Mouse (Mus musculus): ENCODE data around the gene Ncoa4. TPM values are rescaled to one million over a fixed set of nuclear protein-coding genes. Genes with fewer than 3 reads are reported as not detected.
A peak's percentile ranks its signal among the peaks of the same experiment; 100 is the strongest.
"Not testable (repeated sequence)": the region's sequence is repeated elsewhere in the genome, so short reads cannot be mapped to it uniquely, and the experiment has no call there.

The Ncoa4 gene
- polyA plus RNA-seq (2015; fragmentation: Nextera tagmentation; extraction: Ambion mirVana) = 97.2 and 99.1 TPM in 2 replicates

GRCm38 (mm10) chr14:32159690-32160246 is at the start of gene Ncoa4:
Gene Ncoa4, plus strand, starts transcription at chr14:32159865.
- 0 out of 2 replicates have a peak, but pooled peaks cover 5% of the 10 kb centered on the region for H3K4me1 ChIP-seq (replicated peaks; ENCODE audit: insufficient read depth, low read length)
- H3K27me3 ChIP-seq (ENCODE audit: insufficient read depth, low read length) = no peaks in the 10 kb centered on the region
- H3K9me3 ChIP-seq (replicated peaks; ENCODE audit: low read length) = no peaks in the 10 kb centered on the region
- peak within 1 kb of the TSS; percentile 85 for H3K9ac ChIP-seq (ENCODE audit: low read depth, low read length)
- peak within 1 kb of the TSS; percentile 95 for H3K27ac ChIP-seq
- peak within 1 kb of the TSS; percentile 90 for H3K4me2 ChIP-seq (ENCODE audit: low read length)
- peak within 1 kb of the TSS; percentile 90 for H3K4me3 ChIP-seq (replicated peaks; ENCODE audit: low read depth, low read length)
- peak; percentile 99 for DNase-seq (ENCODE audit: low spot score)
- no peak for TF ChIP-seq CTCF (IDR thresholded peaks at IDR 0.05; ENCODE audit: low read depth)
- peak; percentile 98 for ATAC-seq (replicated peaks; ENCODE audit: low FRiP score, low read depth)
- no peaks in the 10 kb centered on the region for H3K36me3 ChIP-seq (ENCODE audit: insufficient read depth, low read length)
- under 1% methylated on average over 40 of the region's 40 CpGs for WGBS

GRCm38 (mm10) chr14:32112124-32112523 is 47.5 kb upstream of the Ncoa4 start:
- not testable (repeated sequence) for H3K27me3 ChIP-seq (ENCODE audit: insufficient read depth, low read length); H3K4me2 ChIP-seq (ENCODE audit: low read length); H3K9ac ChIP-seq (ENCODE audit: low read depth, low read length); H3K4me1 ChIP-seq (replicated peaks; ENCODE audit: insufficient read depth, low read length); ATAC-seq (replicated peaks; ENCODE audit: low FRiP score, low read depth); H3K9me3 ChIP-seq (replicated peaks; ENCODE audit: low read length); H3K36me3 ChIP-seq (ENCODE audit: insufficient read depth, low read length); DNase-seq (ENCODE audit: low spot score); H3K27ac ChIP-seq; H3K4me3 ChIP-seq (replicated peaks; ENCODE audit: low read depth, low read length)
- WGBS = 90% methylated on average over 10 of the region's 10 CpGs

- ATAC-seq (replicated peaks; ENCODE audit: low FRiP score, low read depth) (no peak), DNase-seq (ENCODE audit: low spot score) (peak; percentile 64)
- no peak overlapping the region for H3K4me3 ChIP-seq (replicated peaks; ENCODE audit: low read depth, low read length)
- 32% methylated on average over 11 of the region's 11 CpGs for WGBS
- H3K4me1 ChIP-seq (replicated peaks; ENCODE audit: insufficient read depth, low read length) = no peaks in the 10 kb centered on the region
- no peak for TF ChIP-seq CTCF (IDR thresholded peaks at IDR 0.05; ENCODE audit: low read depth)
- no peak overlapping the region for H3K9ac ChIP-seq (ENCODE audit: low read depth, low read length)
- no peaks in the 10 kb centered on the region for H3K27me3 ChIP-seq (ENCODE audit: insufficient read depth, low read length)
- no peaks in the 10 kb centered on the region for H3K9me3 ChIP-seq (replicated peaks; ENCODE audit: low read length)
- H3K27ac ChIP-seq = peak overlapping the region; percentile 47
- no peaks in the 10 kb centered on the region for H3K36me3 ChIP-seq (ENCODE audit: insufficient read depth, low read length)
- H3K4me2 ChIP-seq (ENCODE audit: low read length) = no peak overlapping the region
Measured at GRCm38 (mm10) chr14:32120940-32121919, 38.4 kb upstream of the Ncoa4 start.

GRCm38 (mm10) chr14:32121920-32122315 is 37.7 kb upstream of the Ncoa4 start:
- Histone ChIP-seq H3K27ac (no peak overlapping the region), H3K9me3 (replicated peaks; ENCODE audit: low read length) (no peaks in the 10 kb centered on the region), H3K4me3 (replicated peaks; ENCODE audit: low read depth, low read length) (no peak overlapping the region), H3K36me3 (ENCODE audit: insufficient read depth, low read length) (no peaks in the 10 kb centered on the region), H3K9ac (ENCODE audit: low read depth, low read length) (no peak overlapping the region), H3K4me1 (replicated peaks; ENCODE audit: insufficient read depth, low read length) (no peaks in the 10 kb centered on the region), H3K4me2 (ENCODE audit: low read length) (no peak overlapping the region), H3K27me3 (ENCODE audit: insufficient read depth, low read length) (no peaks in the 10 kb centered on the region)
- TF ChIP-seq CTCF (IDR thresholded peaks at IDR 0.05; ENCODE audit: low read depth) = peak; percentile 66
- ATAC-seq (replicated peaks; ENCODE audit: low FRiP score, low read depth) (no peak), DNase-seq (ENCODE audit: low spot score) (peak; percentile 28)
- WGBS = 38% methylated on average over 2 of the region's 2 CpGs

- DNase-seq (ENCODE audit: low spot score) (no peak), ATAC-seq (replicated peaks; ENCODE audit: low FRiP score, low read depth) (no peak)
- Histone ChIP-seq H3K4me2 (ENCODE audit: low read length) (no peak overlapping the region), H3K36me3 (ENCODE audit: insufficient read depth, low read length) (no peaks in the 10 kb centered on the region), H3K4me3 (replicated peaks; ENCODE audit: low read depth, low read length) (no peak overlapping the region), H3K9ac (ENCODE audit: low read depth, low read length) (no peak overlapping the region), H3K4me1 (replicated peaks; ENCODE audit: insufficient read depth, low read length) (no peaks in the 10 kb centered on the region), H3K9me3 (replicated peaks; ENCODE audit: low read length) (no peaks in the 10 kb centered on the region), H3K27ac (no peak overlapping the region), H3K27me3 (ENCODE audit: insufficient read depth, low read length) (no peaks in the 10 kb centered on the region)
- TF ChIP-seq CTCF (IDR thresholded peaks at IDR 0.05; ENCODE audit: low read depth) = no peak
- 76% methylated on average over 3 of the region's 3 CpGs for WGBS
Measured at GRCm38 (mm10) chr14:32124261-32124660, 35.4 kb upstream of the Ncoa4 start.

GRCm38 (mm10) chr14:32125256-32125655 is 34.4 kb upstream of the Ncoa4 start:
- not testable (repeated sequence) for H3K36me3 ChIP-seq (ENCODE audit: insufficient read depth, low read length); H3K9ac ChIP-seq (ENCODE audit: low read depth, low read length); H3K4me3 ChIP-seq (replicated peaks; ENCODE audit: low read depth, low read length); DNase-seq (ENCODE audit: low spot score); H3K27me3 ChIP-seq (ENCODE audit: insufficient read depth, low read length); H3K27ac ChIP-seq; H3K4me1 ChIP-seq (replicated peaks; ENCODE audit: insufficient read depth, low read length); H3K4me2 ChIP-seq (ENCODE audit: low read length); ATAC-seq (replicated peaks; ENCODE audit: low FRiP score, low read depth); H3K9me3 ChIP-seq (replicated peaks; ENCODE audit: low read length)
- 83% methylated on average over 5 of the region's 5 CpGs for WGBS
